Mouse (Mus musculus) megakaryocyte, embryonic 14.5 days (primary cell): ENCODE data around the gene Fcho2. TPM values are rescaled to one million over a fixed set of nuclear protein-coding genes. Genes with fewer than 3 reads are reported as not detected.

Experiments used
- H3K27me3 ChIP-seq: replicated peaks from 2 replicates; pipeline ENCODE3; 2012; ENCODE audit warnings: inconsistent platforms
- H3K36me3 ChIP-seq: replicated peaks from 2 replicates; pipeline ENCODE3; 2012; ENCODE audit warnings: low read length, inconsistent platforms, mixed read lengths
- H3K4me1 ChIP-seq: 2 replicates; pipeline ENCODE4 v1.6.1; 2012; ENCODE audit warnings: inconsistent platforms
- H3K4me3 ChIP-seq: replicated peaks from 2 replicates; pipeline ENCODE3; 2012; ENCODE audit warnings: moderate library complexity, mild to moderate bottlenecking, inconsistent platforms
- H3K9me3 ChIP-seq: 2 replicates; pipeline ENCODE4 v1.6.1; 2012; ENCODE audit warnings: inconsistent platforms
- FLI1 ChIP-seq: IDR thresholded peaks from 2 replicates; pipeline ENCODE4 v1.6.1; 2012; ENCODE audit warnings: low read length, inconsistent platforms, mixed read lengths
- GATA1 ChIP-seq: IDR thresholded peaks from 3 replicates; pipeline ENCODE4 v1.6.1; 2012; ENCODE audit warnings: mixed read lengths, low read length, inconsistent platforms, borderline replicate concordance
- polyA plus RNA-seq: library from polyadenylated mRNA; stranded (reverse); fragments of >175 nt; gene quantifications from 2 replicates; pipeline ENCODE4 v1.2.3, GENCODE M21; 2012; ENCODE audit warnings: low replicate concordance; ENCODE audit not compliant: insufficient read depth

Fcho2 gene
- polyA plus RNA-seq, 1 experiment: 0.39 TPM

DNA sequence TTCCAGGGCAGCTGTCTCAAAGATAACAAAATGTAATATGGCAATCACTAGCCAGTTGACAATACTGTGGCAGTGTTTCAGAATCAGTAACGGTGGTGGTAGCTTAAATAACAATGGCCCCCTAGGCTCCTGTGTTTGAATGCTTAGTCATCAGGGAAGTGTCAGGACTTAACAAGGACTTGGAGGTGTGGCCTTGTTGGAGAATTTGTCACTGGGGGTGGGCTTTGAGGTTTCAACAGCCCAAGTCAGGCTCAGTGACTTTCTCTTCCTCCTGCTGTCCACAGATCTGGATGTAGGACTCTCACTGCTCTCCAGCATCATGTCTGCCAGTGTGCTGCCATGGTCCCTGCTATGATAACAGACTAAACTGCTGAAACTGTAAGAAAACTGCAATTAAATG, 93.0 kb downstream of the Fcho2 start:
- H3K36me3 ChIP-seq: peaks cover 60% of the 10 kb centered on the region
- peaks cover 8% of the 10 kb centered on the region for H3K9me3 ChIP-seq
- no peak for TF ChIP-seq FLI1
- TF ChIP-seq GATA1: no peak
- peaks cover 3% of the 10 kb centered on the region; the same call in 1 of the 2 replicates for H3K4me1 ChIP-seq
- H3K27me3 ChIP-seq: no peaks in the 10 kb centered on the region
- H3K4me3 ChIP-seq: no peak overlapping the region

DNA sequence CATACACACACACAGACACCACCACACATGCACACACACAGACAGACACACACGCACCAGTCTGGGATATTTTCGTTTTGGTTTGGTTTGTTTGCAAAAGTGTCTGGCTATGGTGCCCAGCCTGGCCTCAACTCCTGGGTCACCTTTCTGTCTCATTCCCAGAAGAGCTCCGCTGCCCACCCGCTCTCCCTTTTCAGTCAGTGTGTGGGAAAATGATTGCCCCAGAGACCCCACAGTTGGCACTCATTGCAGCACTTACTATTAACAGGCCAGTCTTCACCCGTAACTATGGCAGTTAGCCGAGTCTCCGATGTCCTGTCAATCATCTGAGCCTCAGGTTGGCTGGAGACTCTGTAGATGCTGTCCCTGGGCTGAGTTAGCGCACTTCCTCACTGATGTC, 99.1 kb downstream of the Fcho2 start:
- no peaks in the 10 kb centered on the region for H3K27me3 ChIP-seq
- no peak overlapping the region for H3K4me3 ChIP-seq
- peaks cover under 1% of the 10 kb centered on the region for H3K36me3 ChIP-seq
- TF ChIP-seq GATA1: no peak
- TF ChIP-seq FLI1: no peak
- no peaks in the 10 kb centered on the region for H3K9me3 ChIP-seq
- no peaks in the 10 kb centered on the region for H3K4me1 ChIP-seq

DNA sequence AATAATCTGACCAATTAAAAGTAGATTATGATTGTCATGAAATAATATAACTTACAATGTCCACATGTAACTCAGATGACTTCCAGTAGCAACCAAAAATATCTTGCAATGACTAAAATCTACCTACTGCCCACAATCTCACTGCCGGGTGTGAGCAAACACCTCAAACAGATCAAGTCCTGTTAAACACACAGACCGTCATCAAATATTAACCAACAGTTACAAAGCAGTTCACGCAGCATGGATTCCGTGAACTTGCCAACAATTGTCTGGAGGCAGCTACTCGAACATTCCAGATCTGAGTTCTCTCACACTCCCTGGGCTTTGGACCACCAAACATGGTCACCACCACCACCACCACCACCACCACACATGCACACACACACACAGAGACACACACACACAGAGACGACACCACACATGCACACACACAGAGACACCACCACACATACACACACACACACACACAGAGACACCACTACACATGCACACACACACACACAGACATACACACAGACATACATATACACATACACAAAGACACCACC, 99.7 kb downstream of the Fcho2 start:
- Histone ChIP-seq H3K9me3 (no peaks in the 10 kb centered on the region), H3K36me3 (no peaks in the 10 kb centered on the region), H3K4me1 (no peaks in the 10 kb centered on the region), H3K27me3 (no peaks in the 10 kb centered on the region), H3K4me3 (no peak overlapping the region)
- TF ChIP-seq FLI1: no peak
- TF ChIP-seq GATA1: no peak

DNA sequence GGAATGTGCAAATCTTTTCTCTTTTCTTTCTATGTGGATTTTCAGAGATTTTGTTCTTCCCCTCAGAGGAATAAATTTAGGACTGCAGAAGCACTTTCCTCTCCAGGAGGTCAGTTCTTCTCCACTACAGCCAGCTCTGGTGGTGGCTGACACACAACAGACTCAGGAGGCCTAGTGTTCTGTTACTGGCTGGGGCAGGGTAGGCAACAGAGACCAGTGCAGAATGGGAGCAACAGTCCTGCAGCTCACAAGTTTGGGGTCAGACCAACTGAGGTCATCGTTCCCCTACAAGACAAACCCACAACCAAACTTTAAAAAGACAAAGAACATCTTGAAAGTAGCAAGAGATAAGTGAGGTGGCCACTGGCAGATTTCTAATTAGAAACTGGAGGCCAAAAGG, 104.6 kb downstream of the Fcho2 start:
- Histone ChIP-seq H3K9me3 (peaks cover 7% of the 10 kb centered on the region), H3K27me3 (peaks cover 3% of the 10 kb centered on the region), H3K4me1 (no peaks in the 10 kb centered on the region), H3K36me3 (no peaks in the 10 kb centered on the region), H3K4me3 (no peak overlapping the region)
- no peak for TF ChIP-seq GATA1
- no peak for TF ChIP-seq FLI1

DNA sequence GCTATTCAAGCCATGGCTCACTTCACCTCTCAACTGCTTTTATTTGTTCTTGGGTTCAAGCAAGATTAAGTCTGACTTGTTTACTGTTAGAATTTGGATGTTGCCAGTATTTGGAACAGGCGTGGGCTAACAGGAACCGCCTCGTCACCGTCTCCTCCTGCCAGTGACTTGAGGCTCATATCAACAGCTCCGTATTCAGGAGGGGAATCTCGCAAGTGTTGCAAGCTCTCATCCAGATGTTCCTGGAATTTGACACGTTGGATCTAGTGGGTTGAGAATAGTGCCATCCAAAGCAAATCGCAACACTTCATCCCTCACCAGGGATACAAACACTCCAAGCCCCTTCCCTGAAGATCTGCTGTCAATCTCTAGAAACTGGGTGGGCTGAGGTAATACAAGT, 105.0 kb downstream of the Fcho2 start:
- peaks cover 7% of the 10 kb centered on the region for H3K9me3 ChIP-seq
- peaks cover 3% of the 10 kb centered on the region for H3K27me3 ChIP-seq
- H3K4me1 ChIP-seq: no peaks in the 10 kb centered on the region
- no peak overlapping the region for H3K4me3 ChIP-seq
- TF ChIP-seq GATA1 (no peak), FLI1 (no peak)
- no peaks in the 10 kb centered on the region for H3K36me3 ChIP-seq

DNA sequence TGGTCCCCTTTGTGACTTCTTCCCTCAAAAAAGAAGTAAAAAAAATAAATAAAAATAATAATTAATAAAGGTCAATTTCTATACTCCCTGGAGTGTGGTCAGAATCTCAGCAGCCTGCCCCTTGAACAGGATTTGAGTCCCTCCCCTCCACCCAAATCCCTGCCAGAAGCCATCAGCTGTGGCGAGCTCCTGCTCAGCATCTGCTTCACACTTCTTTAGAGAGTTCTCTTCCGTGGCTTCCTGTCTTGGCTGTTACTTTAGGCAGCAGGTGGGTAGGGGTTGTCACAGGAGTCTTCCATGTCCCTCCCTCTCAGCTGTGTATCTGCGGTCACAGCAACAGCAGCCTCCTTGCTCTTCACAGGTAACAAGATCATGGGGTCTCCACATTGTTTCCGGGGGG, 109.7 kb downstream of the Fcho2 start:
- no peak overlapping the region for H3K4me3 ChIP-seq
- TF ChIP-seq GATA1: no peak
- no peak for TF ChIP-seq FLI1

GRCm38 (mm10) chr13:98703786-98704185, 111.5 kb downstream of the Fcho2 start:
- Histone ChIP-seq H3K9me3 (peaks cover 7% of the 10 kb centered on the region), H3K27me3 (peaks cover 25% of the 10 kb centered on the region), H3K36me3 (no peaks in the 10 kb centered on the region), H3K4me1 (peaks cover 4% of the 10 kb centered on the region; the same call in 1 of the 2 replicates), H3K4me3 (no peak overlapping the region)
- TF ChIP-seq GATA1 (no peak), FLI1 (no peak)

More for the DNA sequence above, 109.7 kb downstream of the Fcho2 start:
- H3K27me3 ChIP-seq: peaks cover 15% of the 10 kb centered on the region
- H3K9me3 ChIP-seq: peaks cover 7% of the 10 kb centered on the region
- H3K36me3 ChIP-seq: no peaks in the 10 kb centered on the region
- peaks cover 4% of the 10 kb centered on the region; the same call in 1 of the 2 replicates for H3K4me1 ChIP-seq

DNA sequence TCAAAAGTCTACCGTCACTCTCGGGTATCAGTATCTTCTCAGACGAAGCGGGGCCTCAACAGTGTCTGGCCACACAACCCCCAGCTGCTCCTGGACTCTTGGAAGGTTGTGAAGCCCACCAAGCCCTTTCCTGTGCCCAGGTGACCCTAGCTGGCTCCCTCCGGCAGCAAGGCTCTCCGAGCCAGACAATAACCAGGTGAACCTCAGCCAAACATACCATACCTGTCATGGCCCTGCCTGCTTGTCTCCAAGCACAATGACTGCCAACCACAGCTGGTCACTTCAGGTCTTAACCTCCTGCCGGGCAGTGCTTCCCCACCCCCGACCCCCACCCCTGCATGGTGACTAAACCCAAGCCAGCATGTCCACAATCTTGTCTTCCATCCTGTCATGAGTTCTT, 112.9 kb downstream of the Fcho2 start:
- H3K4me1 ChIP-seq: peaks cover 4% of the 10 kb centered on the region; the same call in 1 of the 2 replicates
- no peaks in the 10 kb centered on the region for H3K36me3 ChIP-seq
- H3K9me3 ChIP-seq: no peaks in the 10 kb centered on the region
- H3K4me3 ChIP-seq: no peak overlapping the region
- TF ChIP-seq FLI1 (no peak), GATA1 (no peak)
- H3K27me3 ChIP-seq: peaks cover 33% of the 10 kb centered on the region

DNA sequence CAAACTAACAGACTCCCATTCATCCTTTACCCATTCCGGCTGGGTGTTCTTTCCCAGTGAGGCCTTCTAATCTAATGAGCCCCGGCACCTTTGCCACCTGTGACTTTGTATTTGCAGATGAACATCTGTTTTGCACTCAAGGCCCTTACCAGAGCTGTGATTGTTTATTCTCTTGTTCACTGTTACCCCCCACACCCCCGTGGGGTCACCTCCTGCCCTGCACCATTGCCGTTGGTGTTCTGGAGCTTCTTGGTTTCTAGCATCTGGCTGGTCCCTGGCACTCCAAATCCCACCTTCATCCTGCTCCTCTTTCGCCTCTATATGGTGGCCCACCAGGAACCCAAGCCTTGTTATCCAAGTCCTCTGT, 114.0 kb downstream of the Fcho2 start:
- Histone ChIP-seq H3K4me1 (peaks cover 4% of the 10 kb centered on the region; the same call in 1 of the 2 replicates), H3K4me3 (peak overlapping the region; percentile 11), H3K9me3 (no peaks in the 10 kb centered on the region), H3K36me3 (no peaks in the 10 kb centered on the region), H3K27me3 (peaks cover 38% of the 10 kb centered on the region)
- TF ChIP-seq FLI1 (no peak), GATA1 (no peak)

- H3K4me1 ChIP-seq: peaks cover 4% of the 10 kb centered on the region; the same call in 1 of the 2 replicates
- no peak for TF ChIP-seq GATA1
- no peak for TF ChIP-seq FLI1
- H3K27me3 ChIP-seq: peaks cover 41% of the 10 kb centered on the region
- no peak overlapping the region for H3K4me3 ChIP-seq
- no peaks in the 10 kb centered on the region; the same call in 1 of the 2 replicates for H3K9me3 ChIP-seq
- no peaks in the 10 kb centered on the region for H3K36me3 ChIP-seq
Observed at GRCm38 (mm10) chr13:98700661-98701308, 114.5 kb downstream of the Fcho2 start.
